Mouse (Mus musculus) midbrain, embryonic 11.5 days (tissue): ENCODE results near the gene Syce2. TPM values are rescaled to one million over a fixed set of nuclear protein-coding genes. Genes with fewer than 3 reads are reported as not detected.
A peak's percentile ranks its signal among the peaks of the same experiment; 100 is the strongest.

ENCODE experiments used
- ATAC-seq: fragments of 200-750 bp; cut with Nextera tagmentation; 2 replicates; pipeline ENCODE4 v1.8.0; 2017; ENCODE audit warnings: moderate TSS enrichment, moderate library complexity; ENCODE audit not compliant: low FRiP score
- DNase-seq: peaks from one replicate; pipeline ENCODE4 v3.0.0; 2015; ENCODE audit warnings: low spot score; ENCODE audit errors: missing footprints
- H3K27ac ChIP-seq: fragments of 300-500 bp; sonication (generic); 2 replicates; pipeline ENCODE4 v1.5.1; 2014; ENCODE audit warnings: low read depth, low read length
- H3K27me3 ChIP-seq: fragments of 300-500 bp; sonication (generic); 2 replicates; pipeline ENCODE4 v1.6.1; 2014; ENCODE audit warnings: mild to moderate bottlenecking, low read length, moderate library complexity, mixed read lengths; ENCODE audit not compliant: control insufficient read depth, insufficient read depth
- H3K36me3 ChIP-seq: fragments of 300-500 bp; sonication (generic); 2 replicates; pipeline ENCODE4 v1.6.1; 2014; ENCODE audit warnings: mild to moderate bottlenecking, low read length, moderate library complexity, mixed read lengths; ENCODE audit not compliant: control insufficient read depth, insufficient read depth
- H3K4me1 ChIP-seq: fragments of 300-500 bp; sonication (generic); 2 replicates; pipeline ENCODE4 v1.6.1; 2014; ENCODE audit warnings: low read length; ENCODE audit not compliant: control insufficient read depth, insufficient read depth
- H3K4me2 ChIP-seq: fragments of 300-500 bp; sonication (generic); 2 replicates; pipeline ENCODE4 v1.6.1; 2014; ENCODE audit warnings: mild to moderate bottlenecking, moderate library complexity
- H3K4me3 ChIP-seq: fragments of 300-500 bp; sonication (generic); 2 replicates; pipeline ENCODE4 v1.5.1; 2014; ENCODE audit warnings: low read depth, low read length
- H3K9ac ChIP-seq: fragments of 300-500 bp; sonication (generic); 2 replicates; pipeline ENCODE4 v1.6.1; 2014; ENCODE audit warnings: low read length
- H3K9me3 ChIP-seq: fragments of 300-500 bp; sonication (generic); 2 replicates; pipeline ENCODE4 v1.6.1; 2016; ENCODE audit warnings: low read length; ENCODE audit not compliant: control insufficient read depth
- WGBS: fragments of 180-500 bp; shearing (Covaris S2); extraction: QIAGEN DNeasy Blood & Tissue Kit; methylation state at CpG from one replicate; pipeline ENCODE4 v1.1.7; 2014; 5-methylcytosine and 5-hydroxymethylcytosine counted together
- polyA plus RNA-seq: library from polyadenylated mRNA; unstranded; fragments of >200 nt; fragmentation: Nextera tagmentation; extraction: Ambion mirVana; gene quantifications from 2 replicates; pipeline ENCODE4 v1.2.1, GENCODE M21; 2014

Syce2 gene
- polyA plus RNA-seq, 1 experiment from 2014 or later: 58.8 TPM

DNA sequence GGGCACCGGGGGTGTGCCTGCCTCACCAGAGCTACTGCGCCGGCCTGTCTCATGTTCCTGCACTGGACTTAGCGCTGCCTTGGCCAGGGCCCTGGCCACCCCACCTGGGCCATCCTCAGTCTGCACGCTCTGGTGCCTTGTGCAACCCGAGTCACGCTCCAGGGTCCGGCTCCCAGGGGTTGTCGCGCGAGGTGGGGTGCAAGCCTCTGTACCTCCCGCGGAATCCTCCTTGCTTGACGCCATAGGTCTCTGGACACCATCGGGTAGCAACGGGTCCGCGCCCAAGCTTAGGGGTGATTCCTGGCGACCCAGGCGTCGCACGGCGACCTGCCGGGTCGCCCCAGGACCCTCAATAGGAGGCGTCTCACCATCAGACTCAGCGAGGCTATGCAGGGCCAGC, 40.5 kb downstream of the Syce2 start:
- peak overlapping the region; percentile 44 for H3K4me2 ChIP-seq
- H3K27ac ChIP-seq: no peak overlapping the region
- H3K9ac ChIP-seq: no peak overlapping the region
- peaks cover 13% of the 10 kb centered on the region for H3K4me1 ChIP-seq
- no peak for ATAC-seq
- 21% methylated on average over 27 of the region's 27 CpGs for WGBS
- H3K4me3 ChIP-seq: no peak overlapping the region
- no peak for DNase-seq
- H3K9me3 ChIP-seq: no peaks in the 10 kb centered on the region
- H3K36me3 ChIP-seq: no peaks in the 10 kb centered on the region
- H3K27me3 ChIP-seq: peaks cover 43% of the 10 kb centered on the region

GRCm38 (mm10) chr8:84912895-84913501, 41.1 kb downstream of the Syce2 start:
- no peak for ATAC-seq
- Histone ChIP-seq H3K36me3 (no peaks in the 10 kb centered on the region), H3K4me2 (peak overlapping the region; percentile 44), H3K9me3 (no peaks in the 10 kb centered on the region), H3K9ac (peak overlapping the region; percentile 14), H3K4me1 (peaks cover 13% of the 10 kb centered on the region), H3K27me3 (peaks cover 46% of the 10 kb centered on the region), H3K4me3 (peak overlapping the region; percentile 28), H3K27ac (no peak overlapping the region)
- DNase-seq: peak; percentile 91
- 2% methylated on average over 55 of the region's 55 CpGs for WGBS

DNA sequence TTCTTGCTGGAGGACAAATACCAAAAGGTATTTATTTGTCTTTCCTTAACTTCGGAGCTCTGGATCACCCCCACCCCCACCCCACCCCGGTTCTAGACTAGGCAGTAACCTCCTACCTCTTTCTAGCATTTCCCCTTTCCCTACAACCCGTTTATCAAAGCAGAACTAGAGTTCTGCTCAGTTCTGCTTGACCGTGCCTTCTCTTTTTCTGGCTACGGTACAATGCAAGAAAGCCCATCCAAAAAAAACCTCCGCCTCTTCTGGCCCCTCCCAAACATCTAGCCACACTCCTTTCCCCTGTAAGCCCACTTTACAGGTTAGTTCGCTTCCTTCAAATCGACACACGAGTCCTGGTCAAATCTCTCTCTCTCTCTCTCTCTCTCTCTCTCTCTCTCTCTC, 41.6 kb downstream of the Syce2 start:
- H3K27ac ChIP-seq: no peak overlapping the region

DNA sequence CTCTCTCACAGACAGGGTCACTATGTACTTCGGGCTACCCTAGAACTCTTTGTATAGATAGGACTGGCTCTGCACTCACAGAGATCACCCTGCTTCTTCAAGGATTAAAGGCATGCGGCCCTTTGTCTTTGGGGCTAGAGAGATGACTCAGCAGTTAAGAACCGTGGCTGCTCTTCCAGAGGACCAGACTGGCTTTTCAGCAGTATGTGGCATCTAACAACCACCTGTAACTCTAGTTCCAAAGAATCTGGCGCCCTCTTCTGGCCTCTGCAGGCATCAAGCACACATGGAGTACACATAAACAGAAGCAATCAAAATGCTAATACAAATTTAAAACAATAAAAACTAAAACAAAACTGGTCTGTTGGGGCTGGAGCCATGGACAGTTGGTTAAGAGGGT, 42.0 kb downstream of the Syce2 start:
- no peak overlapping the region for H3K9ac ChIP-seq
- H3K27me3 ChIP-seq: peaks cover 47% of the 10 kb centered on the region
- no peak overlapping the region for H3K27ac ChIP-seq
- H3K4me1 ChIP-seq: peaks cover 10% of the 10 kb centered on the region
- no peak overlapping the region for H3K4me2 ChIP-seq
- H3K36me3 ChIP-seq: no peaks in the 10 kb centered on the region
- no peaks in the 10 kb centered on the region for H3K9me3 ChIP-seq
- ATAC-seq (no peak), DNase-seq (no peak)
- no peak overlapping the region for H3K4me3 ChIP-seq
- WGBS: 25% methylated on average over 4 of the region's 4 CpGs

More for the DNA sequence above, 41.6 kb downstream of the Syce2 start:
- Histone ChIP-seq H3K9me3 (no peaks in the 10 kb centered on the region), H3K4me3 (peak overlapping the region; percentile 28), H3K27me3 (peaks cover 47% of the 10 kb centered on the region), H3K4me2 (peak overlapping the region; percentile 44), H3K36me3 (no peaks in the 10 kb centered on the region), H3K9ac (peak overlapping the region; percentile 14; the same call in 1 of the 2 replicates), H3K4me1 (peaks cover 13% of the 10 kb centered on the region)
- no peak for DNase-seq
- ATAC-seq: no peak
- 19% methylated on average over 9 of the region's 9 CpGs for WGBS

GRCm38 (mm10) chr8:84915269-84915668, 43.4 kb downstream of the Syce2 start:
- Histone ChIP-seq H3K9me3 (no peaks in the 10 kb centered on the region), H3K36me3 (no peaks in the 10 kb centered on the region), H3K27me3 (peaks cover 41% of the 10 kb centered on the region), H3K9ac (no peak overlapping the region), H3K27ac (no peak overlapping the region), H3K4me1 (peaks cover 5% of the 10 kb centered on the region), H3K4me3 (no peak overlapping the region), H3K4me2 (no peak overlapping the region)
- 88% methylated on average over 8 of the region's 8 CpGs for WGBS
- DNase-seq: no peak
- no peak for ATAC-seq

DNA sequence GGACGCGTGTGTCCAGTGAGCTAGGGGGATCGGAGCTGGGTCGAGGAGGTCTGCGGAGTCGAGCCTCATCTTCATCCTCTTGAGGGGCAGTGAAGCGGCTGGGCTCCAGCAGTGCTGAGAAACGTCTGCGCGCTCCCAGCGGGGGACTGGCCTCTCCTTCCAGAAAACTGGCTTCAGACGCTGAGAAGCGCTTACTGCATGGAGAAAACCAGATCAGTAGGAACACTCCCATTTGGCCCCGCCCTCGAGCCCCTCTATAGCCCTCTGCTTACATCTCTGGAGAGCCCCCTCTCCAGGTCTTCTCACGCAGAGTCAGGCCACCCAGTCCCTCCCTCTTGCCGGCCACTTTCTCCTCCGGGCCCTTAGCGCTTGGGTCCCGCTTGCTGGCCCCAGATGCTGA, 45.9 kb downstream of the Syce2 start:
- H3K9ac ChIP-seq: no peak overlapping the region
- no peaks in the 10 kb centered on the region for H3K9me3 ChIP-seq
- no peak for ATAC-seq
- H3K4me1 ChIP-seq: peaks cover 4% of the 10 kb centered on the region
- H3K4me3 ChIP-seq: no peak overlapping the region
- H3K27me3 ChIP-seq: peaks cover 20% of the 10 kb centered on the region
- 30% methylated on average over 20 of the region's 20 CpGs for WGBS
- DNase-seq: no peak
- no peaks in the 10 kb centered on the region for H3K36me3 ChIP-seq
- no peak overlapping the region for H3K27ac ChIP-seq
- no peak overlapping the region for H3K4me2 ChIP-seq

GRCm38 (mm10) chr8:84918646-84919045, 46.7 kb downstream of the Syce2 start:
- Histone ChIP-seq H3K4me1 (no peaks in the 10 kb centered on the region), H3K27me3 (peaks cover 11% of the 10 kb centered on the region), H3K27ac (no peak overlapping the region), H3K9ac (no peak overlapping the region), H3K4me3 (no peak overlapping the region), H3K4me2 (no peak overlapping the region), H3K36me3 (no peaks in the 10 kb centered on the region), H3K9me3 (no peaks in the 10 kb centered on the region)
- no peak for ATAC-seq
- WGBS: 96% methylated on average over 15 of the region's 15 CpGs
- DNase-seq: no peak

- H3K4me1 ChIP-seq: no peaks in the 10 kb centered on the region
- WGBS: 82% methylated on average over 2 of the region's 2 CpGs
- peaks cover 4% of the 10 kb centered on the region; the same call in 1 of the 2 replicates for H3K27me3 ChIP-seq
- no peaks in the 10 kb centered on the region for H3K36me3 ChIP-seq
- no peaks in the 10 kb centered on the region for H3K9me3 ChIP-seq
- H3K9ac ChIP-seq: no peak overlapping the region
- ATAC-seq (no peak), DNase-seq (no peak)
- H3K4me3 ChIP-seq: no peak overlapping the region
- no peak overlapping the region for H3K27ac ChIP-seq
- H3K4me2 ChIP-seq: no peak overlapping the region
Measured at GRCm38 (mm10) chr8:84921596-84921995, 49.7 kb downstream of the Syce2 start.

GRCm38 (mm10) chr8:84925557-84925956, 53.6 kb downstream of the Syce2 start:
- DNase-seq (no peak), ATAC-seq (no peak)
- 73% methylated on average over 7 of the region's 7 CpGs for WGBS
- no peak overlapping the region for H3K27ac ChIP-seq
- H3K4me2 ChIP-seq: no peak overlapping the region
- no peaks in the 10 kb centered on the region for H3K9me3 ChIP-seq
- H3K4me3 ChIP-seq: no peak overlapping the region
- peaks cover 16% of the 10 kb centered on the region for H3K27me3 ChIP-seq
- H3K36me3 ChIP-seq: no peaks in the 10 kb centered on the region
- no peaks in the 10 kb centered on the region; the same call in 1 of the 2 replicates for H3K4me1 ChIP-seq
- no peak overlapping the region for H3K9ac ChIP-seq
